Mouse (Mus musculus): ENCODE results near the gene Clip3.
A peak's percentile ranks its signal among the peaks of the same experiment; 100 is the strongest.

Clip3 gene

DNA sequence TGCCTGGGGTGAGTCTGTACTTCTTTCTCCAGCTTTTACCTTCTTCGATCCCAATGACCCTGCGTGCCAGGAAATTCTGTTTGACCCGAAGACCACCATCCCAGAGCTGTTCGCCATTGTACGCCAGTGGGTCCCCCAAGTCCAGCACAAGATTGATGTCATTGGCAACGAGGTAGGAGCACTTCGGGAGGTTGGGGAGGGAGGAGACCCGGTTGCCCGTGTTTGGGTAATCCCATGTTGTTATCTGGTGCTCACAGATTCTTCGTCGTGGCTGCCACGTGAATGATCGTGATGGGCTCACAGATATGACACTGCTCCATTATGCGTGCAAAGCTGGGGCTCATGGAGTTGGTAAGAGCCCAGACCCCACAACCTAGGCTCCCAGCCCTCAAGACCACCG is 5.3 kb downstream of the Clip3 start:
- peak; percentile 62 for DNase-seq

DNA sequence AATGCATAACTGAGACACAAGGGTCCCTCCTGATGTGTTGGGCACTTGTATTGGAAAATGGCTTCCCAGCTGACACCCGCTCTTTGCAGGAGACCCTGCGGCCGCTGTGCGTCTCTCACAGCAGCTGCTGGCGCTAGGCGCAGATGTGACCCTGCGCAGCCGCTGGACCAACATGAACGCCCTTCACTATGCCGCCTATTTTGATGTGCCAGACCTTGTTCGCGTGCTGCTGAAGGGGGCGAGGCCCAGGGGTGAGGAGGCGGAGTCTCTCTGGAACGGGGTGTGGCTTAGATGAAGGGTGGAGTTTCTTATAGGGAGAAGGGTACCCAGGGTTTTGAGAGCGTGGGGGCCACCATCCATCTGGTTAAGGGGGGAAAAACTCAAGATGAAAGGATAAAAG is 5.7 kb downstream of the Clip3 start:
- DNase-seq, result peak; percentile 71

DNA sequence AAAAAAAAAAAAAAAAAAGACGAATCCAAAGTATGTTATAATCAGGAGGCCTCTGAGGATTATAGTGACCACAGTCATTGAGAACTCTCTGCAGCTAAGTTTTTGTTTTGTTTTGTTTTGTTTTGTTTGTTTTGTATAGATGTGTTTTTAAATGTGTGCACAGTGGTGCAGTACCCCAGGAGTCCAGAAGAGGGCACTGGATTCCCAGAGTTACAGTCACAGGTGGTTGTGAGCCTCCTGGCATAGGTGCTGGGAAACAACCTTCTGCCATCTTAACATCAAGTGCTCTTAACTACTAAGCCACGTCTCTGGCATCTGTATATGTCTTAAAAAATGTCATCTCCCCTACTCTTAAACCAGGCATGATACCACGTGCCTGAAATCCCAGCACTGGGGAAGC is 9.4 kb downstream of the Clip3 start:
- DNase-seq, result no peak

DNA sequence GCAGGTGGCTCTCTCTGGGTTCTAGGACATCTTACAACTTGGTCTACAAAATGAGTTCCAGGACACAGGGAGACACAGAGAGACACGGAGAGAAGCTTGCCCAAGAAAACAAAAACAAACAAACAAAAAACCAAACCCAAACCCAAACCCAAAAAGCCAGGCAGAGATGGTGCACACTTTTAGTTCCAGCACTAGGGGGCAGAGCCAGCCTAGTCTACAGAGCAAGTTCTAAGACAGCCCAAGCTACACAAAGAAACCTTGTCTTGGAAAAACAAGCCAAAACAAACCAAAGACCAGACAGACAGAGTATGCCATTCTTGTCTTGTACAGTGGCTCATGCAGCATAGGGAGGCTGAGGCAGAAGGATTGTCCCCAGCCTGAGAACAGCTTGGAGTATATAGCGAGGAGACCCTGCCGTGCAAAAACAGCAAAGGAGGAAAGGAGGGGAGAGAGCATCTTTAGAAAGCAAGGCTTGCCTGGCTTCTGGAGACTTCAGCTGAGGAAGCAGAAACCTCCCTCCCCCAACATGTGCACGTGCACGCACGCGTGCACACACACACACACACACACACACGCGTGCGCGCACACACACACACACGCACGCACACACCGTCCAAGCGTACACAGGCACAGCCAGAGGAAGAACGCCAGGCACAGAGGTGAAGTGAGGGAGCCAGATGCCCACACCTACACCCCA is 14.7 kb downstream of the Clip3 start:
- DNase-seq, result no peak

DNA sequence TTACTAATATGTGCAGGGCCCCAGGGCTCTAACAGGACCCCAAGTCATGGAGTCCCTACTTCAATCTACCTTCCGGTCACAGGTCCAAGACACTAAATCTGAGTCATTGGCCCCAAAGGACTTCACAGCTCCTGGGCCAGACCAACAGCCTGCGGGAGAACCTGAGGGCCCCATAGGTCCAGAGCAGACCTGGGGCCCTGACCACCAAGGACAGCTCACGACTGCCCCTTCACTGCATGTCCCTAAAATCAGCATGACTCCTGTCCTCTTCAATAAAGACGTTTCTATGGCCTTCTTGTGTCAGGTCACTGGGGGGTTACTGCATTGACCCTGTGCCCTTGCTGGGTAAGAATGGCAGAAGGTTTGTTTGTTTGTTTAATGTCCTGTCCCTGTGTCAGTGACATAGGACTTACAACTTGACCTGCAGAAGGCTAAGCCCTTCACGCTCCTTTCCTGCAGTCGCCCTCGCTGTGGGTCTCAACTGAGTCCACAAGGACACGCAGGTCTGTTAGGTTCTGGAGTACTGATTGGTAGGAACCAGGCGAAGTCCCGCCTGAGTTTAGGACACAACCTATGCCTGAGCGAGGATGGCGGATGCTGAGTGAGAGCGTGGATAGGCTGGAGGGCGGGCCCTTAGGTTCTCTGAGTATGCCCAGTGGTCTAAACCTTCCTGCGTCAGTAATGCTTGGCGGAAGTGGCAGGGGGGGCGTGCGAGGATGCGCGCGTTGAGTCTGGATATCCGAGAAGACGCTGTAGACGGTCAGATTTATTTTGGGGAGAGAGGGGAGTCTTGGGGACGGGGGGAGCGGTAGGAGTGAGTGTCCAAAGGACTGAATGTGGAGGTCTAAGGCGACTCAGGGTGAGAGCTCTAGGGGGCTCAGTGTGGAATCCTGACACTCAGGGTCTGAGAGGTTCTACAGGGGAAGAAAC is 16.8 kb downstream of the Clip3 start, which contains the start of gene Alkbh6:
Gene Alkbh6 (plus strand): TSS at position 642 of the 930 bp plus-strand sequence.
- DNase-seq, result peak; percentile 98

DNA sequence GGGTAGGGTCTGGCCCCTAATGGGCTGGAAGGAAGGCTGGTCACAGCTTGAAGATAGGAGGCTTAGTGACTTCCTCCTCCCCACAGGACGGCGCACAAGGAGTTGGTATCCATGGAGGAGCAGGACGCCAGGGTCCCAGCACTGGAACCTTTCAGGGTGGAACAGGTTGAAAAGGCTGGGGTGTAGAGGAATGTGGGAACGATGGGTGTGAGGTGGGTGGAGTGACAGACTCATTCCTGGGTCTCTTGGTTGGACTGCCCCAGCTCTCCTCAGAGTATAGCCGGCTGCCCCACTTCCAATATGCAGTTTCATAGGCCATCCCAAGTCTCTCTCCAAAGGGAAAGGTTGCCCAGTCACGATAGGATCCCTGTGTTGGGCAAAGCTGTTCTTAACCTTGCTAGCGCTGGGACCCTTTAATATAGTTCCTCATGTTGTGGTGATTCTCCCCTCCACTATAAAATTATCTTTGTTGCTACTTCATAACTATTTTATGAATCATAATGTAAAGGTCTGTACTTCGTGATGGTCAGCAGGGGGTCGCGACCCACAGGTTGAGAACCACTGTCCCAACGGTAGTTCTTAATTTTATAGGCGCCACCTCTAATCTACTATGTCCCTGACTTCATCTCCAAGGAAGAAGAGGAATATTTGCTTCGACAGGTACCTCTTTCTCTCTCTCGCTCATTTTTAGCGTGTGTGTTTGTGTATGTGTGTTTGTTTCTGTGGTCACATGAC is 18.0 kb downstream of the Clip3 start:
- no peak for DNase-seq

DNA sequence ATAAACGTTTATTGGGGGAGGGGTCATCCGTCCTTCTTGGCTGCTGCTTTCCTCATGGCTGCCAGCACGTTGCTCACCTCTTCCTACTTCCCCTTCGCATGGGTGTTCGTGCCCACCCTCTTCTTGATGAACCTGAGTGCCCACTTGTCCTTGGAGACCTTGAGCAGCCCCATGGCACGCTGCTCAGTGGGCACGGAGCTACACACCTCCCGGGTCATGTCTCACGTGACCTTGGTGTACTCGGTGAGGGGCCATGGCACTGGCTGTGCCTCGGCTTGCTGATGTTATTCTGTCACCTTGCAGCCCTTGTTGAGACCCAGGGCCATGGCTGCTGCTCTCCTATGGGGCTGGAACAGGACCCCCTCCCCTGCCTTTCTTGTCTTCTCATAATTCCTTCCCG is 18.6 kb downstream of the Clip3 start:
- DNase-seq, result no peak

DNA sequence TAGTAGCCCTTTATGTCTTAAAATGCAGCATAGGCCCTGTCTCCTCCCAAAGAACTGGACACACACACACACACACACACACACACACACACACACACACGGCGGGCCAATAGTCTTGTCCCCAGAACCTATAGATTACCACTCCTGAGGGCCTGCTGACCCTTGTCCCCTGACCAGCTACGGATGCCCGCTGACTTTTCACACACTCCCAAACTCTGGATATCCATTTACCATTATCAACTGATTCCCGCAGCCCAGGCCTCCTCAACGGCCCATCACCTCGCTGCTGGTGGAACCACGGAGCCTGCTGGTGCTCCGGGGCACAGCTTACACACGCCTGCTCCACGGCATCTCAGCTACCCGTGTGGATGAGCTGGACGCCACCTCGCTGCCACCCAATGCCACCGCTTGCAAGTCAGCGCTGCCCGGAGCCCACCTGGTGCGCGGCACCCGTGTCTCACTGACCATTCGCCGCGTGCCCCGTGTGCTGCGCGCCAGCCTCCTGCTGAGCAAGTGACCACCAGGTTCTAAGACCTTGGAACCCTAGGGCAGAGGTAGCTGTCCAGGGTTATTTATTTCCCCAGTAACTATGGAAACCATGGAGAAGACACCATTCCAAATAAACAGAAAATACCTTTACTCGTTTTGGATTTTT is 22.3 kb downstream of the Clip3 start:
- no peak for DNase-seq

DNA sequence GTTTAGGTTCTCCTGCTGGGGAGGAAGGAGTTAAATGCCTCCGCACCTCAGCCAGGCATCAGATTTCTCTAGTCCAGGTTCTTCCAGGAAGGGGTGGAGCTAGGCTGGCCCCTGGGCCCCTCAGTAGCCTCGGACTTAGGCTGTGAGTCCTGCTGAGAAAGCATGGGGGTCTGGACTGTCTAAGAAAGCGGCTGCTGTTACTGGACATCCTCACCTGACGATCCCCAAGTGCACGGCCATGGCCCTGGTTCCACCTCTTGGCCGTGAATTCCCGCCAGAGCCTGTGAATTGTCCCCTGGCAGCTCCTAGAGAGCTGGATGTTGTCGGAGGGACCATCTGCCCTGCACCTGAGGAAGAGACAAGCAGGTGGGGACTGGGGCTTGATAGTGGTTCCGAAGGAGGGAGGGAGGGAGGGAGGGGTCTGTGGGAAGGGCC is 23.2 kb downstream of the Clip3 start, which contains the start of gene Syne4:
Gene Syne4 (plus strand): TSS at position 87 of the 435 bp plus-strand sequence.
- DNase-seq, result peak; percentile 71

DNA sequence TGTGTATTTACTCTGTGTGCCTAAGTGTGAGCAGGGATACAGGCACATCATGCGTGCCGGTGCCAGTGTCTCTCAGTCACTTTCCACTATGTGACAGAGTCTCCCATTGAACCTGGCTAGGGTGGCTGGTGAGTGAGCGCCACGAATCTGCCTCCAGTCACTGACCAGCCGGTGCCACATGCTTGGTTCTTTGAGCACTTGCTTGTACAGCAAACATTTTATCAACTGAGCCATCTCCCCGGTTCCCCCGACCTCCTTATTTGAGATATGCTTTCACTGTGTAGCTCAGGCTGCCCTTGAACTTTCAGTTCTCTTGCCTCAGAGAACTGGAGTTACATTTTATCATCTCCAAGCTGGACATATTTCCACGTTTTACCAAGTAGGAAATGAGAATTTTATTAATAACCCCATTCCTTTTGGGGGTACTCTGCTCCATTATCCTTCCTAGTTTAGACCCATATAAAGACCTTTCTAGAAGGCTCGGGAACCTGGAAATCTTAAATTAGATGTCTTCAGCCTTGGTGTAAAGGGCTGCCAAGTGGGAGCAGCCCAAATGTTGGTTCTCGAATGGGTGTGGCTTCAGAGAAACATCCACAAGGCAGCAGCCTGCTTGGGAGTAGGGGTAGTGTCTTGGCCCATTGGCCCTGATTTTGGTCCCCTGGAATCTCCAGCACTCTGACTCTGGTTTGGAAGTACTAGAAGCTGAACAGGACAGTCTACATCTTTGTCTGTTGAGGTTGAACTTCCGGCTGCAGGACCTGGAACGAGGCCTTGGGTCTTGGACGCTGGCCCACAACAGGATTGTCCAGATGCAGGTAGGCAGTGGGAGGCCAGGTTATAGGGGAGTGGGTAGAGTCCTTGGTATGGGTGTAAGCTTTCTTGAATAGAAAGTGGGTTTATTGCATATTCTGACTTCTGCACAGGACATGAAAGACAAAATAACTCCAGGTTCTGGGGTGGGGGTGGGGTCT is 24.3 kb downstream of the Clip3 start:
- DNase-seq, result no peak

DNA sequence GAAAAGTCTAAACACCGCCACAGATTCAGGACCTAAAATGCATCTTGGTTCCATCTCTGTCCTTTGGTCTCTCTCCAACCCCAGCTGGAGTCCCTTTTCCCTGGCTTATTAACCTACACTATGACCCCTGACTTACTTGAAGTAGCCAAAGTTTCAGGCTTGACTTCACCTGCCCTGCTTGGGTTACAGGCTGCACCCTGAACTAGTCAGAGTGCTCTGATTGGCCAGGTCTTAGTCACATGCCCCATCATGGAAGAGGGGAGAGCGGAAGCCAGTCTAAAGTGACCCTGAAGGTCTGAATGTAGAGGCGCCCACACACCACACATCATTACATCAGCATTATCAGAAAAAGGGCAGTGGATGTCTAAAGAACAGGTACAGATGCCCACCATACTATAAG is 26.6 kb downstream of the Clip3 start:
- DNase-seq, result no peak

DNA sequence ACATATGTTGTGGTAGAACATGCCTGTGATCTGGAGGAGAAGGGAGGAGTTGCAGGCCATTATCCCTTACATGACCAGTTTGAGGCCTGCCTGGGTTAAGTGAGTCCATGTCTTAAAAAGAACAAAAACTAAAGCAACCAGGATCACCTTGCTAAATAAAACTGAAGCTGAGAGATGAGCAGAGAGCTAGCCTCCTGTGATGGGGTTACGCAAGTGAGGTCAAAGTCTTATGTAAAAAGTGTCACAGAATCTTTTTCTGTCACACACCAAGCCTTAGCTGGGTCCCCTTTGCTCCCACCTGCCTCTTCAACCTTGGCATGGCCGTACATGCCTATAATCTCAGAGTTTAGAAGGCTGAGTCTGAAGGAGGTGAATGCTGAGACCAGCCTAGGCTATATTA is 29.4 kb downstream of the Clip3 start:
- no peak for DNase-seq

DNA sequence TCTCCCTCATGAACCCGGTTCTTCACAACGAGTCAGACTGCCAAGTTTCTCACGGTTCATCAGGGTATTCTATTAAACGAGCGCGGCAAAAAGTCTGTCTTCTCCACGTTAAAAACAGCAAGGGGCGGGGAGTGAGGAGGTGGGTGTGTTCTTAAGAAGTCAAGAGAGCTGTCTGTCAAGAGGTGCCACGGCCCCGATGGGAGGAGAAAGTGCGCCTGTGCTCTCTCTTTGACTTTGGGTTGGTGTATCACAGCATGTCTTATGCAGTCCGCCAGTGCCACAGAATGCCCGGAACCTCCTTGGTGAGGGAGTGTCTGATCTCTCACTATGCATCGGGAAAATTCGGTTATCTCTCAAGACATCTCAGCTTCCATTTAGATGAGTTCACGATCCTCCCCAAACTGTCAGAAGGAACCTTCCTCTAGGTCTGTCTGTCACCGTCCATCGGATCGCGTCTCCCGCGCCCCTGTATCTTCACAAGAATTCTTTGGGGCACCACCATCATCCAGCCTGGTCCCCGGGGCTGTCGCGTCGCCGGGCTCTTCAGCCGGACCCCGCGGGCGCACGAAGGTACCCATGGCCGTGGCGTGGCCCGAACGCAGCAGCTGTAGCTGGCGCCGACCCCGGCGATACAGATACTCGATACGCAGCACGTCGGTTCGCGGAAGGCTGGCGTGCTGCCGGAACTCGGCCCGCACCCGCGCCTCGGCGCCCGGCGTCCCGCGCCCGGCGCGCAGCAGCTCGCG is 30.2 kb downstream of the Clip3 start, which contains the start of gene E130208F15Rik:
Gene E130208F15Rik (plus strand): TSS at position 202 of the 746 bp plus-strand sequence.
- DNase-seq, result peak; percentile 85

DNA sequence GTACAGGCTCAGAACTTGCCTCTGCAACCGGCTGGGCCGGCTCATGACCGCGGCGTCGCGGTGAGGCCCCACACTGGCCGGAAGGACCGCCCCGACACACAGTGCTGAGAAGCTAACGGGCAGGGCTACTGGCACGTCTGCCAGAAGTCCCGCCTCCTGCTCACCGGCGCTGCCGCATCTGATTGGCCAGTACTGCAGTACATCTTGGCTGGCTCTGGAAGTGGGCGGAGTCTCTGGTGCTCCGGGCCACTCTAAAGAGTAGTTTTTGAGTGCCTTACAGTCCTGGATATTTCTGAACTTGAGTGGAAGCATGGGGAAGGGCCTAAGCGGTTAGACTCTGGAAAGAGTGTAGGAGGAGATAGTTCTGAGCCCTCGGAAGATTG is 30.7 kb downstream of the Clip3 start:
- peak; percentile 99 for DNase-seq

DNA sequence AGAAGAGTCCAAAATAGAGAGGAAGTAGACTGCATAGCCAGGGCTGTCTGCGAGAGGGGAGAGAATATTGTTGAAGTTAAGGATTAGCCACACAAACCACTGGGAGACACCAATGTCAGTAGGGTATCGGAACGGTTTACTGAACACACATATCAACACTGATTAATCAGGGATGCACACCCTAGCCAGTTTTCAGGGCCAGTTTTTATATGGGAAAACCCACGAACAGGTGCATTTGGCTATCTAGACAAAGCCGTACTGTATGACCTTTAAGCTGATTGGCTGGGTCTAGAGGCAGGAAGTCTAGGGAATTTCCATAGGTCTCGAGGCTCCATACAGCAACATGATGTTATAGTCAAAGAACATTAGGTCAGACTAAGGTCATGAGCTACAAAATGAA is 31.3 kb downstream of the Clip3 start:
- no peak for DNase-seq

DNA sequence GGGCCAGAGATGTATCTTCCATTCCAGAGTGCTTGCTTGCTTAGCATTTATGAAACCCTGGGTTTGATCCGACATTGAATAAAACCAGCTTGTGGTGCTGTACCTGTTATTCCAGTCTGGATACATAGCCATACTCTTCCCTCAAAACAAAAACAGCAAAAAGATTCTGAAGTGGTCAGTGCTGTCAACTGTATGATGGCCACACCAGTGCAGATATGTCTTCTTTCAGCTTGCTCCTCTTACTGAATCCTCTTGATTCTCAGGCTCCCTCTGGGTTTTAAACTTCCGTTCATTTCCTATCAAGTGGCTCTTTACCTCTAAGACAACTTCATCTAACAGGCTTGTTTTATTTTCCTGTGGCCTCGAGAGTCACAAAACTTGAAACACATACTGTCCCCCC is 32.3 kb downstream of the Clip3 start, which contains the start of gene Sdhaf1:
Gene Sdhaf1 (minus strand): TSS at position 101 of the 400 bp plus-strand sequence.
- no peak for DNase-seq

DNA sequence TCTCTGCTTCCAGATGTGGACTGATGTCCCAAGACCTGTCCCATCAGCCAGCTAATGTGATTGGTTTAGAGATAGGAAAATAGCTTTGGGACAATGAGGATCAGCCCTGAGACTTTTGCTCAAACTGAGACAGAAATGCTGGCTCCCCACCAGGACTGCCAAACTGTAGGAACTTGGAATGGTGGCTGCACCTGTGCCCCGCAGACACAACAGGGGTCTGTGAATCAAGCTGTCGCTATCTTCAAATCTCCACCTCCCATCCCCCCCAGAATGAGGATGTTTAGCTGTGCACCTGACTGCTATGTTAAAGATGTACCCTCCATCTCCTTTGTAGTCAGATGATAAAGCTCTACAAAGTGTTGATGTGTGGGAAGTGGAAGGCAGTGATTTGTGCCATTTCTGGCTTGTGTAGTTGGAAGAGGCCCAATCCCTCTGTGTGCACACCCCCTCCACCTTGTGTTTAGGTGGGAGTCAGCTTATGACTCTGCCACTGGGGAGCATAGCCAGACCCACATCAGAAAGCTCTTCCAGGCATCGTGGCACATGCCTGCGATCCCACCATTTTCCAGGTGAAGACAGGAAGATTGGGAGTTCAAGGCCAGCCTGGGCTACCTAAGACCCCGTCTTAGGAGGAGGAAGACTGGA is 32.9 kb downstream of the Clip3 start:
- peak; percentile 51 for DNase-seq

DNA sequence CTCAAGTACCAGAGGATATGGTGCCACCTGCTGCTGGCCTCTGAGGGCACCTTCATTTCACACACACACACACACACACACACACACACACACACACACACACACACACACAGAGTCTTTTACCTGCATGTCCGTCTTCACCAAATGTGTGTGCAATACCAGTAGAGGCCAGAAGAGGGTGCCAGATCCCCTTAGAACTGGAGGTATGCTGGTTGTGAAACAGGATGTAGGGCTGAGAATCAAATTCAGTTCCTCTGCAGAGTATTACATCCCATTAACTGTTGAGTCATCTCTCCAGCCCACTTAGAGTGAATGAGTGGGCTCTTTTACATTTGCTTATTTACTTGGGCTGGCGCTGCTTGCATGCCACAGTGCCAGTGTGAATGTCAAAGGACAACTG is 33.8 kb downstream of the Clip3 start:
- peak; percentile 68 for DNase-seq

DNA sequence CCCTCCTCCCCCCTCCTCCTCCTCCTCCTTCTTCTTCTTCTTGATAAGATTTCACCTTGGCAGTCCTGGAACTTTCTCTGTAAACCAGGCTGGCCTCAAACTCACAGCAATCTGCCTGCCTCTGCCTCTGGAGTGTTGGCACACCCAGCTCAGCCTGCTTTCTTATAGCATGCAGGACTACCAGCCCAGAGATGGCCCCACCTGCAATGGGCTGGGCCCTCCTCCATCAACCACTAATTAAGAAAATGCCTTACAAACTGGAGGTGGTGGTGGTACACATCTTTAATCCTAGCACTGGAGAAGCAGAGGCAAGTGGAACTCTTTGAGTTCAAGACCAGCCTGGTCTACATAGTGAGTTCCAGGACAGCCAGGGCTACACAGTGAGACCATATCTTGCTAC is 34.9 kb downstream of the Clip3 start:
- peak; percentile 58 for DNase-seq

DNA sequence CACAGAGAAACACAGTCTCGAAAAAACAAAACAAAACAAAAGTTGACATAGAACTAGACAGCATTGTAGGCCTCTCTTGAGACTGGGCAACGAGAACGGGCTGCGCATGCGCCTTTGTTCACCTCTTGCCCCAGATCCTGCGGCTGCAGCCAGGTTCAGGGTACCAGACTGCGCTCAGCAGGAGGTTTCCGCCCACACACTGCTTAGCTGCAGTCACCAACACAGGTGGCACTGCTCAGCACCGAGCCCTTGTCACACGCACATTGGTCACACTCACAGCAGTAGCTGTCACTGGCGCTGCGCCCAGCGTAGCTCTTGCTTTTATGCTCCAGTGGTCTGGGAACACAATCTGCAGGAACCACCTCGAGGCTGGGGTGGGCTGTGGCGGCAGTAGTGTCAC is 35.6 kb downstream of the Clip3 start:
- DNase-seq, result peak; percentile 98

All from cerebellum, adult 9-11 months (tissue).